In genomic region chr7:40433906-40434305, GRCm38 (mm10) we compare ENCODE assay signal across 12 mouse cellular contexts.
A peak's percentile ranks its signal among the peaks of the same experiment; 100 is the strongest.
DNase-seq lines count a peak whose midpoint lies in the region; ATAC-seq and TF ChIP-seq lines count a peak whose summit lies in the region.
"Had no signal": no experiment of that assay in that cellular context is flagged by ENCODE, and none has a peak within 500 bp of the region (broad histone marks: within the 10 kb centered on the region; RNA-seq: fewer than 3 reads in every experiment).

No protein-coding gene starts in this region.

- 28% methylated on average over 2 of the region's 2 CpGs for WGBS in heart, adult 2 months
- 55% methylated on average over 2 of the region's 2 CpGs for WGBS in heart, embryonic 12.5 days
- 32% methylated on average over 2 of the region's 2 CpGs for WGBS in kidney, embryonic 14.5 days
- WGBS in stomach, postnatal 0 days = 50% methylated on average over 2 of the region's 2 CpGs
- 67% methylated on average over 2 of the region's 2 CpGs for WGBS in midbrain, embryonic 11.5 days

- ATAC-seq in heart, embryonic 12.5 days (ENCODE audit: insufficient number of reproducible peaks, low FRiP score) = no peak
- ATAC-seq in kidney, embryonic 14.5 days (ENCODE audit: low FRiP score, low TSS enrichment) = peak; percentile 34; the same call in 1 of the 2 replicates
- no peak for ATAC-seq in stomach, postnatal 0 days (ENCODE audit: low FRiP score, low TSS enrichment)
- no peak for ATAC-seq in midbrain, embryonic 11.5 days (ENCODE audit: low FRiP score)
- ATAC-seq: forebrain, embryonic 16.5 days had no signal

- H3K9me3 ChIP-seq in heart, embryonic 12.5 days (replicated peaks) = no peaks in the 10 kb centered on the region
- H3K9me3 ChIP-seq in kidney, embryonic 14.5 days (ENCODE audit: control insufficient read depth, low read length) = no peaks in the 10 kb centered on the region
- no peaks in the 10 kb centered on the region for H3K9me3 ChIP-seq in stomach, postnatal 0 days (ENCODE audit: control insufficient read depth, low read length)
- H3K9me3 ChIP-seq in midbrain, embryonic 11.5 days (ENCODE audit: control insufficient read depth, low read length) = no peaks in the 10 kb centered on the region
- H3K9me3 ChIP-seq: liver, embryonic 13.5 days had no signal

- no peak overlapping the region for H3K4me2 ChIP-seq in heart, embryonic 12.5 days
- no peak overlapping the region for H3K4me2 ChIP-seq in kidney, embryonic 14.5 days (replicated peaks; ENCODE audit: low read depth, low read length)
- H3K4me2 ChIP-seq in stomach, postnatal 0 days (replicated peaks; ENCODE audit: low read depth) = no peak overlapping the region
- H3K4me2 ChIP-seq in midbrain, embryonic 11.5 days = no peak overlapping the region
- H3K4me2 ChIP-seq: hindbrain, embryonic 14.5 days; liver, embryonic 13.5 days had no signal

- H3K36me3 ChIP-seq in heart, adult 2 months (ENCODE audit: control insufficient read depth, insufficient read depth, low read length) = no peaks in the 10 kb centered on the region
- H3K36me3 ChIP-seq in heart, embryonic 12.5 days = no peaks in the 10 kb centered on the region
- H3K36me3 ChIP-seq in kidney, embryonic 14.5 days (ENCODE audit: control insufficient read depth, insufficient read depth, low read length) = no peaks in the 10 kb centered on the region
- no peaks in the 10 kb centered on the region for H3K36me3 ChIP-seq in stomach, postnatal 0 days (ENCODE audit: control insufficient read depth, insufficient read depth, low read length)
- H3K36me3 ChIP-seq in midbrain, embryonic 11.5 days (ENCODE audit: control insufficient read depth, insufficient read depth, low read length) = no peaks in the 10 kb centered on the region
- H3K36me3 ChIP-seq: liver, embryonic 13.5 days had no signal

- no peaks in the 10 kb centered on the region for H3K27me3 ChIP-seq in heart, adult 2 months (ENCODE audit: control insufficient read depth, insufficient read depth, low read length)
- H3K27me3 ChIP-seq in heart, embryonic 12.5 days (replicated peaks) = no peaks in the 10 kb centered on the region
- H3K27me3 ChIP-seq in kidney, embryonic 14.5 days (ENCODE audit: control insufficient read depth, insufficient read depth, low read length) = no peaks in the 10 kb centered on the region
- no peaks in the 10 kb centered on the region for H3K27me3 ChIP-seq in stomach, postnatal 0 days (ENCODE audit: control insufficient read depth, insufficient read depth, low read length)
- H3K27me3 ChIP-seq in midbrain, embryonic 11.5 days (ENCODE audit: control insufficient read depth, insufficient read depth, low read length) = no peaks in the 10 kb centered on the region
- H3K27me3 ChIP-seq: liver, embryonic 13.5 days; megakaryocyte, embryonic 14.5 days had no signal

- no peak overlapping the region for H3K9ac ChIP-seq in heart, adult 2 months (ENCODE audit: low read depth, low read length)
- no peak overlapping the region for H3K9ac ChIP-seq in heart, embryonic 12.5 days
- no peak overlapping the region for H3K9ac ChIP-seq in kidney, embryonic 14.5 days (ENCODE audit: low read depth, low read length)
- no peak overlapping the region for H3K9ac ChIP-seq in stomach, postnatal 0 days (ENCODE audit: low read length)
- no peak overlapping the region for H3K9ac ChIP-seq in midbrain, embryonic 11.5 days (ENCODE audit: low read length)
- H3K9ac ChIP-seq: hindbrain, embryonic 14.5 days; liver, embryonic 13.5 days had no signal

- TF ChIP-seq EP300 in heart, adult 2 months (IDR thresholded peaks at IDR 0.05; ENCODE audit: insufficient read depth, low read depth, low read length) = no peak
- no peak for TF ChIP-seq EP300 in stomach, postnatal 0 days (optimal IDR thresholded peaks at IDR 0.05)

- TF ChIP-seq CTCF in heart, adult 2 months (IDR thresholded peaks at IDR 0.05) = no peak
- no peak for TF ChIP-seq CTCF in stomach, postnatal 0 days (IDR thresholded peaks at IDR 0.05; ENCODE audit: low read depth)

- H3K79me2 ChIP-seq in heart, adult 2 months (replicated peaks; ENCODE audit: control insufficient read depth, insufficient read depth, low read length) = no peaks in the 10 kb centered on the region

- no peak overlapping the region for H3K27ac ChIP-seq in heart, adult 2 months
- no peak overlapping the region for H3K27ac ChIP-seq in heart, embryonic 12.5 days (ENCODE audit: poor library complexity, severe bottlenecking)
- no peak overlapping the region for H3K27ac ChIP-seq in kidney, embryonic 14.5 days (ENCODE audit: low read depth, low read length)
- no peak overlapping the region for H3K27ac ChIP-seq in stomach, postnatal 0 days (replicated peaks)
- H3K27ac ChIP-seq in midbrain, embryonic 11.5 days (ENCODE audit: low read depth, low read length) = no peak overlapping the region
- H3K27ac ChIP-seq: hindbrain, embryonic 14.5 days; liver, embryonic 13.5 days had no signal

- peak; percentile 18 to 40 for DNase-seq in heart, adult 2 months
- peak; percentile 2 to 16 for DNase-seq in urinary bladder, postnatal 36 days (ENCODE audit: low spot score in 2 of 2)
- no peak for DNase-seq in urinary bladder, postnatal 25 days (ENCODE audit: low spot score)
- DNase-seq in skeletal muscle tissue, adult 2 months (ENCODE audit: low read depth, low spot score) = peak; percentile 18
- DNase-seq in stomach, postnatal 0 days (ENCODE audit: low spot score) = no peak
- DNase-seq in midbrain, embryonic 11.5 days (ENCODE audit: low spot score, missing footprints) = no peak
- DNase-seq: liver, embryonic 13.5 days had no signal

- H3K4me3 ChIP-seq in heart, adult 2 months = no peak overlapping the region
- no peak overlapping the region for H3K4me3 ChIP-seq in heart, embryonic 12.5 days
- no peak overlapping the region for H3K4me3 ChIP-seq in kidney, embryonic 14.5 days (ENCODE audit: low read length)
- H3K4me3 ChIP-seq in stomach, postnatal 0 days (ENCODE audit: low read depth, low read length) = no peak overlapping the region
- H3K4me3 ChIP-seq in midbrain, embryonic 11.5 days (ENCODE audit: low read depth, low read length) = no peak overlapping the region
- H3K4me3 ChIP-seq: liver, embryonic 13.5 days; megakaryocyte, embryonic 14.5 days had no signal

- intact Hi-C loops in heart, adult 2 months (cut with DNase I) = no loop called here

- no peaks in the 10 kb centered on the region for H3K4me1 ChIP-seq in heart, adult 2 months (ENCODE audit: control insufficient read depth, insufficient read depth, low read length)
- H3K4me1 ChIP-seq in heart, embryonic 12.5 days (replicated peaks) = no peaks in the 10 kb centered on the region
- H3K4me1 ChIP-seq in kidney, embryonic 14.5 days (ENCODE audit: control insufficient read depth, insufficient read depth, low read length) = no peaks in the 10 kb centered on the region
- no peaks in the 10 kb centered on the region for H3K4me1 ChIP-seq in stomach, postnatal 0 days (replicated peaks; ENCODE audit: control insufficient read depth, insufficient read depth)
- H3K4me1 ChIP-seq in midbrain, embryonic 11.5 days (ENCODE audit: control insufficient read depth, insufficient read depth, low read length) = no peaks in the 10 kb centered on the region
- H3K4me1 ChIP-seq: liver, embryonic 13.5 days; megakaryocyte, embryonic 14.5 days had no signal

- TF ChIP-seq POLR2A in heart, adult 2 months (IDR thresholded peaks at IDR 0.05; ENCODE audit: insufficient read depth, low read depth, low read length) = no peak

Comparison
In these comparisons a context has a peak if more than half of its experiments do, and no peak if none do; other contexts are left out.
1. DNase-seq: peak in heart, adult 2 months (2 of 2), urinary bladder, postnatal 36 days (2 of 2) and skeletal muscle tissue, adult 2 months (single experiment); none in urinary bladder, postnatal 25 days (single experiment), stomach, postnatal 0 days (single experiment) and midbrain, embryonic 11.5 days (single experiment).